Mouse (Mus musculus): ENCODE results near the gene Kdf1. TPM values are rescaled to one million over a fixed set of nuclear protein-coding genes. Genes with fewer than 3 reads are reported as not detected.
"Not testable (repeated sequence)": the region's sequence is repeated elsewhere in the genome, so short reads cannot be mapped to it uniquely, and the experiment has no call there.

The Kdf1 gene
- polyA plus RNA-seq, 2 experiments from 2014 or later: not detected

DNA sequence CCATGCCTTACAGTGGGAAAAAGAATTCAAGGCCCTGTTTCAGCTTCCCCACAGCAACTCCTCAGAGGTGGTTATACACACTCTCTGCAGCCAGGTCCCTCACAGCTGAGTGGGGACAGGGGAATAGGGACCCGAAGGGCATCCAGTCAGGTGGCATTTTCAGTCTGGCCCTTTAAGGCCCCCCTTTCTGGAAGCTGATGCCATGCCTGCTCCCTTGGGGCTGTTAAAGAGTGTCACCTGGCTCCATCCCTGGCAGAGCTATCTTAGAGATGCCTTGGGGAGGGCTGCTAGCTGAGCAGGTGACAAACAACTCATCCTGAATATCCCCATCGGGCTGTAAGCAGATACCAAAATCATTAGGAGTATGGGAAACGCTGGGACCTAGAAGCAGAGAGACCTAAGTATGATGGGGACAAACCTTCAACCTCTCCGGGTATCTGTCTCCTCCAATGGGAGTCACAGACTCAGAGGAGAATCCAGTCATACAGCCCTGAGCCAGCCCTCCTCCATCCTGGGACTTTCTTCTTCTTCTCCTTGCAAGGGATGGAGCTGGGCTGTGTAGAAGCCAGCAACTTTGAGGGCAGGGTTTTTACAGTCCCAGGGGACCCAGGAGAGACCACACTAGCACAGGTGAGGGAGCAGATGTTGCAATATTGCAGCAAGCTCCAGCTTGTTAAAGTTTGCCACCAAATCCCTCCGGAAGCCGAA lies 21.9 kb upstream of the Kdf1 start:
- ATAC-seq: no peak

DNA sequence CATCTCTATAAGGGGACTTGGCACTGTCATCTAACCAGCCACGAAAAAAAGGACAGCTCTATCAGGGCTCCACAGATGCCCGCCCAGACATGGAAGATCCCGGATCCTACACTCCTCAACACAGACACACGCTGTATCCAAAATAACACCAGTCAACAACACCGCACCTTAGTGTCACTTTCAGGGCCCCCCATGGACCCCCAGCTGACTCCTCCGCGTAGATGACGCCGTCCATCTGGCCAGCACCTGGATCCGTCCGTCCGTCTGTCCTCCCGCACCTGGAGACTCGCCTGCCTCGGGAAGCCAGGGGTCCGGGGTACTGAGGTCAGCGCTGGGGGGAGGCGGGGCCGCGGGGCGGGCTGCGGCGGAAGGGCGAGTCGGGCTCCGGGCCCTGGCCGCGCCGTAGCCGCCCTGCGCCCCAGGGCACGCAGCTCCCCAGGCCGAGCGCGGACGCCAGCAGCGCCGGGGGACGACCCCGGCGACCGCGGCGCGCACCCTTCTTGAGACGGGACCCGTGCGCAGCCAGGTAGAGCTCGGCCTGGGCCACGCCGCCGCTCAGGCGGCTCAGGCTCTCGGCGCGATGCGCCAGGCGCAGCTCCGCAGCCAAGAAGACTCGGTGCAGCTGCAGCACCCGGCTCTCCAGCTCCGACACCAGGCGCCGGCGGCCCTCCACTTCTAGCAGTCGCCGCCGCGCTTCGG lies 21.2 kb upstream of the Kdf1 start:
- no peak for ATAC-seq

DNA sequence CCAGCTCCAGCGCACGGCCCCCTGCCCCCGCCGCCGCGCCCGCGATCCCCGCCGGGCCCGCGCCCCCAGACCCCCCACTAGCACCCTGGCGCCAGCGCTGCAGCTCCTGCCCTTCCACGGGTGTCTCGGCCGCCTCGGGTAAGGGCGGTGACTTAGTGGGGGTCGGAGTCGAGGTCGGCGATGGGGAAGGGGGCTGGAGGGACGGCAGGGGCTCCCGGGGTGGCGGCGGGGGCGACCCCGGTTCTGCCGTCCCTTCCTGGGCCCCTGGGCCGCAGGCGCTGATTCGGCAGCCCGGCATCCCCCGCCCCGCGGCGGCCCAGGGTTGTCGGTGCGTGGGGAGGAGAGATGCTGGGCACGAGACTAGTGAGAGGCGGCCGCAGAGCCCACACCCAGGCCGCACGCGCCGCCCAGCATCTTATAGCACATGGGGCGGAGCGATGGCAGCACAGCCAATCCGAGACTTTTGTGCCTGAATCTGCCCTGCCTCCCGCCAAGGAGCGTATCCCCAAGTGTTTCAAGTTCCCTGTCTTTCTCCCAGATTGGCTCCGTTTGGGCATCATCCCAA lies 20.5 kb upstream of the Kdf1 start, which contains the start of gene Trnp1:
Trnp1 (minus strand) TSS at position 391 of the 565 bp plus-strand sequence.
- peak; percentile 55 for ATAC-seq

DNA sequence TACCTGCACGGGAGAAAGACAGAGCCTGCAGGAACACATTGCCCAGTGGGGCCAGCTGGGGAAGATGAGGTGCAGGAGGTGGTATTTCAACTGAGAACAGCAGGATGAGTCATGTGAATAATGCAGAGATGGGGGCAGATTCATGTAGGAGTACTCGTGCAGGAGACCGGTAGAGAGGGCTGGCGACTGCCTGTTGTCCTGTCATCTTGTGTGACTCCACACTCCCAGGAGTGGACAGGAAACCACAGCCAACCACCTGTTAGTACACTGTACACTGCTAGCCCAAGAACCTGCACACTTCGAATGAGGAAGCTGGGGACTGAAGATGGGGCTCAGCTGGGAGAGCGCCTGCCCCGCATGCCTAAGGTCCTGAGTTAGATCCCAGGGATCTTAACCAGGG lies 17.2 kb upstream of the Kdf1 start:
- no peak for ATAC-seq

DNA sequence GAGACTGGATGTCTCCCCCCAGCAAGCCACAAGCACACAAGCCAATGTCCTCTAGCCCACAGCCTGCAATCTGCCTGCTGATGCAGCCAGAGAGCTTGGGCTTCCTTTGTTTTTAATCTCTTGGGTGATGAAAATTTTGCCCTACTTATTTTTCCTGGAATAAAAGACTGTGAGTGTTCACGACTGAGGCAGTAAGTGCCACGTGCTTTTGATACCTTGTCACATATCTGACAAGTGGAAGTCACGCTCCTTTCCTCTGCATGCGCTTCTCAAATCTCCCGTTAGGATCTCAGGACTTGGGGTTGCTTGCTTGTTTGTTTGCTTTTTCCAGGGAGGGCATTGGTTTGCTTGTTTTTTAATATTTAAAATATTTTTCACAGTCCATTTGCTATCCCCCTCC lies 14.5 kb upstream of the Kdf1 start:
- ATAC-seq: no peak

DNA sequence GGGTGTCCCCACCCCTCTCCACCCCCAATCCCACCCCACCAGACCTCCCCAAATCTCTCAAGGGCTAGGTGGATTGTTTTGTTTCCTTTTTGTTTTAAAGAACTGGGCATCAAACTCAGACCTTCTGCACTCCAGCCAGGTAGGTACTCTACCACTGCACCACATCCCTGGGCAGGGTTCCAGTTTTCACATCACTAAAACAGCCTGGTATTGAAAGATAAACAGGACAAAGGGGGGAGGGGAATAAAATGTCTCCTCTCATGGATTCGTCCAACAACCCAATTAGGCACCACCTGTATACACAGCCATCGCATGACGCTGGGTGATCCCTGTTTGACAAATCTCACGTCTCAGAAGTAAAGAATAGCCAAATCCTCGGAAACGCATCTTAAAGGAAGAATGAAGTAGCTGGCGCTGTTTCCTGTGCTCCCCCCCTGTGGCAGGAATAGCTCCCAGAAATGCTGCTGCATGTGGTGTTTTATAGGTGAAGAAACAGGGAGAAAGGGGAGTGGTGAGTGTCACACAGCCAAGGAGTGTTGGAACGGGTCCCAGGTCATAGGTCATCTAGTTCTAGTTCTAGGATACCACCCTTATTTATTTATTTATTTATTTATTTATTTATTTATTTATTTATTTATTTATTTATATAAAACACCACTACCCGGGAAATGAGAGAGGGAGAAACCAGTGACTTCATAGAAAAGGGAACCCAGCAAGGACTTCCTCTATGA lies 13.8 kb upstream of the Kdf1 start:
- no peak for ATAC-seq

DNA sequence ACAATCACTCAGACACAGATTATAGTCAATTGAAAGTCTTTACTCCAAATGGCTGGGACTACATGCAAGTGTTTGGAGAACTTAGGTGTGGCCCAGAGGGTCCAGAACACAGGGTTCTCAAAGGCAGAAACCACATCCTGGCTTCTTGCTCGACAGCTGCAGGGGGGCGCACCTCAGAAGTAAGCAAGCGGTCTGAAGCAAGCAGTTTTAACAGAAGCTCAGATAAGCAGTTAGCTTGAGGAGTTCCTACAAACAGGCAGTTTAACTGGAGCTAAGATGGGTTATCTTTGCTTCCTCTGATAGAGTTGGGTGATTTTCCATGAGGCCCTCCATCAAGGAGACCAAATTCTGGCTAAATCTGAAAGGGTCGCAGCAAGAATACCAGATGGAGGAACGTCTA lies 12.2 kb upstream of the Kdf1 start:
- ATAC-seq: peak; percentile 43

DNA sequence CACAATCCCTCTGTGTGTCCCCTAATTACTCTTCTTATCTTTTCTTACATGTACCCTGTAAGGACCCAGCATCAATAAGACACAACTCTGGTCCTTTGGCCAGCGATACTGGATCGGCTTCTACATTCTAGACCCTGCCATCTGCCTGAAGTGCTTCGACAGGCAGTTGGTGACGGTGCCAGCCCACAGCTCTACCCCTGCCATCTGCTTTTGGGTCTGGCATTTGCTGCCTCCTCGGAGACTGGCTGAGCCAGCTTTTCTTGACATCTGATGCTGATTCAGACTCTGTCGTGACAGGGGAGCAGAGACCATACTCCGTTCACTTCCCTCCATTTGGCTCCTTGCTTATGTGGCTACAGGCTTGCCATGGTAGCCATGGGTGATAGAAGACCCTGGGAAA lies 9.8 kb upstream of the Kdf1 start:
- no peak for ATAC-seq

DNA sequence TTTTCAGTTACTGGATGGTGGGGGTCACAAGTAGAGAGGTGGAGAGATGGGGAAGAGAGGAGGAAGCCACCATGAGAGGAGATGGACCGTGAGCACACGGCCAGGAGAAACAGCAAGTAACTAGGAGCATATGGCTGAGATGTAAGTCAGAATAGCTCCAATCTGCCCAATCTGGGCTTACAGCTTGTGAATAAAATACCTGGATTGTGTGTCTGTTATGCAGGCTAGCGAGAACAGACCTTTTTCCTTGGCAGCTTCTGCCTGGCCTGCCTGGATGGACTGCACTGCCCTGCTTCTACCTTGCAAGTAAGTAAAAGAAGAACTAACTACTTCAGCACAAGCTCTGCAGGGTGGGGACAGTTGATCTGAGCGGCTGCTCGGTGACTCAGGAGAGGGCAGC lies 7.7 kb upstream of the Kdf1 start:
- ATAC-seq: no peak

DNA sequence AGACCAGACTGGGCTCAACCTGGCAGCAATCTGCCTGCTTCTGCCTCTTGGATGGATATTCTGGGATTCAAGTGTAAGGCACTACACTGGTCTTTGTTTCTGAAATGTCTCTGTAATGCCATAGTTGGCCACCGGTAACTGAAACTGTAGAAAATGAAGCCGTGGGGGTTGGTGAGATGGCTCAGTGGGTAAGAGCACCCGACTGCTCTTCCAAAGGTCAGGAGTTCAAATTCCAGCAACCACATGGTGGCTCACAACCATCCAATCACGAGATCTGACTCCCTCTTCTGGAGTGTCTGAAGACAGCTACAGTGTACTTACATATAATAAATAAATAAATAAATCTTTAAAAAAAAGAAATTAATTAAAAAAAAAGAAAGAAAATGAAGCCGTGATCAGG lies 6.3 kb upstream of the Kdf1 start:
- ATAC-seq: not testable (repeated sequence)

DNA sequence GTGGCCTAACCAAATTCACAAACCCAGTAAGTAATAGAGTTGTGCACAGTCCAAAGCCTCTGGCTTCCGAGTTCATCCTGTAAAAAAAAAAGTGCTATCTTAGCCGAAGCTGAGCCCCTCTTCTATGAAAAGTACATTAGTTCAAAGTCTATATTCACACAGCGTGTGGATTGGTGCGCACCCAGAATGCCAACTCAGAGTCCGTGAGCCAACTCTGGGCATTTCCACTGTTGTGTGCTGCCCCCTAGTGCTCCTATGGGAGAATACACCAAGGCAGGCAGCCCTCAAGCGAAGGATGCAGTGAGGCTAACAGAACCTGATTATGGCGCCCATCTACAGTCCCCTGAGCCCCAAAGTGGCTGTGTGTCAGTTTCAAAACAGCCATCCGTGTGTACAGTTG lies 5.8 kb upstream of the Kdf1 start:
- ATAC-seq: peak; percentile 46

DNA sequence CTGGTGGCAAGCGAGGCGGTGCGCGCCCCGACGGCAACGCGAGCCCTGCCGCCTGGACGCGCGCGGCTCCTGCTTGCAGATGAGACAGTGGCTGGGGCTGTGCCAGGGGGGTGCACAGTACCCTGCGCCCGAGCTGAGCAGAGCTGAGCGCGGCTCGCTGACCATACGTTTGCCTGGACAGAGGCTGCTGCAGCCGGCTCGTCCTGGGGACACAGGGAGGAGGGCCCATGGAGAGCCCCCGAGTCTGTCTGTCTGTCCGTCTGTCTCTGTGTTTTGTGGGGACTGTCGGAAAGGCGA lies 554 bp downstream of the Kdf1 start:
- ATAC-seq: no peak

DNA sequence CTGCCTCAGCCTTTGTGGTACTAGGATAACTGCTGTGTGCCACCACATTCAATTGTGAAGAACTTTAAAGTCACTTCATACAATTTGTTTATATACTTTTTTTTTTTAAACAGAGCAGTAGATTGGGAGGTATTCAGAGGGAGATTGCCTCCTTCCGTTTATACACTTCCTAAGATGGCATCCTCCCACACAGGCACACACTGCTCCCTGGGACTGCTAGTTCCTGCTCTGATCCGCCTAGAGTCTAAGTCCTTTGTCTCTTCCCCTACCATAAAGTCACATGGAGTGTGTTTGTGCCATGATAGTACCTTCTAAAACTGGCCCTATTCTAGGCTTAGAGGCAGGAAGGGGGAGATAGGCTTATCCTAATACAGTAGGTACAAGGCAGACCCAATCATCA lies 2.7 kb downstream of the Kdf1 start:
- no peak for ATAC-seq

DNA sequence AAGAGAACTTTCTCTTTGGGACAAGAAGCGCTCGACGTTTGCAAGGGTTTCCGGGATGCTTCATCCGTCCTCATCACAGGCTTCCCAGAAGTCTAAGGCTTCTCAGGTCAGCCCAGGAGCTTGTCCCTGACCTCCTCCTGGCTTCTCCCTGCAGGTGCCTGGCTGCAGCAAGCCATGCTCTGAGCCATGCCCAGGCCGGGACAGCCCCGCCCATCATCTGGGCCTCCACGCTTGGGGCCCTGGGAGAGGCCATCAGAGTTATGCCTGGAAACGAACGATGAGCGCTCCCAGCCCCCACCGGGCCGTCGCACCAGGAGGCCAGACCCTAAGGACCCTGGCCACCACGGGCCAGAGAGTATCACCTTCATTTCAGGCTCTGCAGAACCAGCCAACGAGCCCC lies 9.0 kb downstream of the Kdf1 start:
- ATAC-seq: no peak

DNA sequence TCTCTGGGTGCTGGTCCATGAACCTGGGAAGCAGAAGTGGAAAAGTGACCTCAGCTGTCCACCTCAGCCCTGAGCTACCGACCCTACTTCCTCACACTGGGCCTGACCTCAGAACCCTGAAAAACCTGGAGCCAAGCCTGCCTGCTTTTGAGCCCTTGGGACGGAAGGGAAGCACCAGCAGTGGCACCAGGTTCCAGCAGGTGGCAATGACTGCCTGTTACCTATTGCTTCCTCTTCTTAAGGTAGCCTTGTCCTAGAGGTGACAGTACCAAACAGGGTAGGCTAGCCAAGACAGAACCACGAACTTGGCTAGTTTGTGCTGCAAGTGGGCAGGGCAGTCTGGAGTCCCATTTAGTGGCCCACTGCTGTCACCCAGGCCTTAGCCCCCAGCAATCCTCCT lies 14.0 kb downstream of the Kdf1 start:
- no peak for ATAC-seq

DNA sequence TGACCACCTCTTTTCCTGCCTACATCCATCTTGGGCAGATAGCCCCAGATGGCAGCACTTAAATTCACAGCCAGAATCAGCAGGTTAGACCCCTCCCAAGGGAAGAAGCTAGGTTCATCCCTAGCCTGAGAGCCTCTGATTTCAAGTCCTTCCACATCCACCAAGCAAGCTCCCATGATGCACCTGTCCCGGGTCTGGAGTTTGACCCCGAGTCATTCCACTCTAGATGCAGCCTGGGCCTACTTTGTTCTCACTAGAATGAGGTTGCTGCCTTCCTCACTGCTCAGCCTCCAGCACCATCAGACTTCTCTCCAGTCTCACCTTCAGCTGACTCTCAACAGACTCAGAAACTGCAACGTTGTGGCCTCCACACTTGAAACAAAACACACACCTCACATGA lies 17.3 kb downstream of the Kdf1 start:
- ATAC-seq: no peak

DNA sequence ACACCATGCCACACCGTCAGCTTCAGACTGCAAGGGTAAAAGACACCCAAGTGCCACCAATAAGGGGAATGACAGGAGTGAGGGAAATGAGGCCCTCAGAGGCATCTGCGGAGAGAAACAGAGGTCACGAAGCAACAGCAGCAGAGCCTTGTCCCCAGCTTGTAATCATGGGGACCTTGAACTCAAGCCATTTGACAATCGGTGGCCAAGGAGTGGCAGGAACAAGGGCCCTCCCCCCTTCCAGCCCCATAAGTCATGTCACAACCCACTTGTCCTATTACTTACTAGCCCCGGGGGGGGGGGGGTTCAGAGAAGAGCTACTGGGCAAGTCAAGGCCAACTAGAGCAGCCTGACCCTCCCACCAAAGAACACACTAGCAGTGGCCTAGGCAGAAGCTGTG lies 17.9 kb downstream of the Kdf1 start:
- ATAC-seq: no peak

DNA sequence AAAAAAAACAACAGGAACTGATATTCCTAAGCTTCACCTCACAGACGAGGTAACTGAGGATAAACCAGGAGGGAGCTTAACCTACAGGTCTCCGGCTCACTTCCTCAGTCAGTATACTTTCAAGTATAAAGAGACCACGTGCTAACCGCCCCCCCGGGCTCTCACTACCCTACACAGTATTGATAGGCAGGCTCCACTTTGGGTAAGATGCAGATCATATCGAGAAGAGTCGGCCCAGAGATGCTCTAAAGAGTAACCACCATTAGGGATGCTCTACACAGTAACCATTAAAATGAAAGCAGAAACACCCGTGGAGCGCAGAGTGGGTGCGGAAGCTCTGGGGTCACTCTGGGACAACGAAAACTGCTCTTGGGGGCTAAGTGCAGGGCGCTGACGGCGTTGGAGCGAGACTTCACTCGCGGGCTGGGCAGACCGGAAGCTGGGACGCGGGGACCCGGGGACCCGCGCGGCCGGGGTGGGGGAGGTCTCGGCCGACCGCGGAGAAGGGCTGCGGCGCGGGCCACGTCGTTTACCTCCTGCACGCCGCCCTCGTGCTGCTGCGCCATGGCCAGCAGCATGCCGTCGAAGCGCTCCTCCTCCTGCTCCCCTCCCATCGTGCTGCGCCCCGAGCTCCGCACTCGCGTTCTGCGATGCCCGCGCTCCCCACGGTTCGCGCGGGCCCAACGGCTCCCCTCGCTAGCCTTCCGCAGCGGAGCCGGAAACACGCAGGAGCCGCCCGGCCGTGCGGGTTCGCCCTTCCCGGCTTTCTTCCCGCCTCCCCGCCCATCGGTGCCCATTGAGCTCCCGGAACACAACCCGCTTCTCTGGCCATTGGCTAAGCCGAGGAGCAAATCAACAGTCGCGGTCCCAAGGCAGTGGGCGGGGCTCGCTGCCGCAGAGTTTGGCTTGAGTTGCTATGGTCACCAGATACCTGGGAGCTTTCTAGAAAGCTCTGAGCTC lies 26.8 kb downstream of the Kdf1 start, which contains the start of gene Nudc:
Nudc (minus strand) TSS at position 725 of the 960 bp plus-strand sequence.
- peak; percentile 98 for ATAC-seq

DNA sequence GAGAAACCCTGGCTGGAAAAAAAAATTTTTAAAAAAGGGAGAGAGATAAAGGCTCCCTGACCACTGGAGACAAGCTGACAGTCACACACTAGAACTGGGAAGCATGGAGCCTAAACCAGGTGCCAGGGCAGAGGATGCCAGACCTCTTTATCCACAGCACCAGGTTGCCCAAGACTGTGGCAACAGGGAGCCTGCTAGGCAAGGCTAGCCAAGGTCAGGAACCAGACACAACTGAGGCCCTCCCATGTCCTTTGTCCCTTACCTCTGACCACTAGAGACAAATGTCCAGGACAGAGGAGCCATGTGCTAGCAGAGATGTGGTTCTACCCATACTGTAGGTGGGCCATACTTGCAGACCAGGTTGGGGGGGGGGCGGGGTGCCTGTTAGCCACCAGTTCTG lies 33.3 kb downstream of the Kdf1 start:
- ATAC-seq: no peak

DNA sequence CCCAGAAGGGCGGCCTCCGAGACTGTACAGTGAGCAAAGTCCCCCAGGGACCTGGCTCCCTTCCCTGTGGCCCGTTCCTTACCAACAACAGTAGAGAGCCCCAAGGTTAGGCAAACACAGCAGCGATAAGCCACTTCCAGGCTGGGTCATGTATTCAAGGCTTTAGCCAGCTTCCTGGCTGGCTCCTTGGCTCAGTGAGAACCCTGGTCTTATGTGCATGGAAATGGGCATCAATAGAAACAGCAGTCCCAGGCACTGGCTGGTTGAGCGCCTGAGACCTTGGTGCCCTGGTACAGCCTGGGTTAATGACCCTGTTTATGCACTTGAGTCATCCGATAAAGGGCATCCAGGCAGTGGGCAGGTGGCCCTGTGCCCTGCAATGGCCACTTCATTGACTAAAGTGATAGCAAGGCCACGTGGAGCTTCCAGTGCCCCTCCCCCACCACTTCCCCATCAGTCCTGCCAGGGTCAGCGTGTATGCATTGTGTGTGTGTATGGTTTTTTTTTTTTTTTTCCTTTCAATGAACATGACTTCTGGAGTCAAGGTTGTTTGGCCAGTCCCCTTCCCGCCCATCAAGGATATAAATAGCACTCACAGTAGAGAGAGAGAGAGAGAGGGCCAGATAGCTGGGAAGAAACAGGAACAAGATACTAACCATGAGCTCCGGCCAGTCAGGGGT lies 34.1 kb downstream of the Kdf1 start, which contains the start of gene Nr0b2:
Nr0b2 (plus strand) TSS at position 609 of the 680 bp plus-strand sequence.
- ATAC-seq: no peak

DNA sequence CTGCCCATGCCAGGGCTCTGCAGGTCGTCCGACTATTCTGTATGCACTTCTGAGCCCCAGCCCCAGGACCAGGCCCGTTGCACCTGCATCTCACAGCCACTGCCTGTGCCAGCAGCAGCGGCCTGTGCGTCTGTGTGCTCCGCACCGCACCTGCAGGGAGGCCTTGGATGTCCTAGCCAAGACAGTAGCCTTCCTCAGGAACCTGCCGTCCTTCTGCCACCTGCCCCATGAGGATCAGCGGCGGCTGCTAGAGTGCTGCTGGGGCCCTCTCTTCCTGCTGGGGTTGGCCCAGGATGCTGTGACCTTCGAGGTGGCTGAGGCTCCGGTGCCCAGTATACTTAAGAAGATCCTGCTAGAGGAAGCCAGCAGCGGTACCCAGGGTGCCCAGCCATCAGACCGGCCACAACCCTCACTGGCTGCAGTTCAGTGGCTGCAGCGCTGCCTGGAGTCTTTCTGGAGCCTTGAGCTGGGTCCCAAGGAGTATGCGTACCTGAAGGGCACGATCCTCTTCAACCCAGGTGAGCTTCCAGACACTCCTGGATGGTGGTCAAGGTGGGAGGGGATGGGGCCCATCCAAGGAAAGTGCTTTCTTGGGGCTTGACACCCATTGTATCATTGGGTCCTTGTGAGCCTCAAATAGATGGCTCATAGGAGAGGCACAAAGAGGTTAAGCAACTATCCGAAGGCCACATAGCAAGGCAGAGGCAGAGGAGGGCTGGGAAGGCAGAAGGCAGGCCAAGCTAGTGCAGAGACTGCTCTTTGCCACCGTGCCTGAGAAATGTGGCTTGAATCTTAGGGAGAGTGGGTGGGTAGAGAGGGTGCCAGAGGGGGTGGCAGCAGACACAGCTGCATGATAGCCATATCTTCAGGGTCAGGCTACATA lies 34.9 kb downstream of the Kdf1 start:
- ATAC-seq: no peak

Data from activated CD4-positive, CD25-positive, alpha-beta regulatory T cell, adult 4 months (primary cell).